Mouse (Mus musculus) heart, postnatal 4 days (tissue): ENCODE measurements around the gene 2510009E07Rik. TPM values are rescaled to one million over a fixed set of nuclear protein-coding genes. Genes with fewer than 3 reads are reported as not detected.

Experiments used
- DNase-seq: peaks from one replicate; pipeline ENCODE4 v3.0.0; 2021
- total RNA-seq, 2 experiments: library from RNA; stranded (reverse); gene quantifications; 2 replicates each; pipeline ENCODE4 v1.2.3; 2021

Gene 2510009E07Rik
- total RNA-seq, 2 experiments from 2014 or later, result 44.7 to 45.0 TPM

DNA sequence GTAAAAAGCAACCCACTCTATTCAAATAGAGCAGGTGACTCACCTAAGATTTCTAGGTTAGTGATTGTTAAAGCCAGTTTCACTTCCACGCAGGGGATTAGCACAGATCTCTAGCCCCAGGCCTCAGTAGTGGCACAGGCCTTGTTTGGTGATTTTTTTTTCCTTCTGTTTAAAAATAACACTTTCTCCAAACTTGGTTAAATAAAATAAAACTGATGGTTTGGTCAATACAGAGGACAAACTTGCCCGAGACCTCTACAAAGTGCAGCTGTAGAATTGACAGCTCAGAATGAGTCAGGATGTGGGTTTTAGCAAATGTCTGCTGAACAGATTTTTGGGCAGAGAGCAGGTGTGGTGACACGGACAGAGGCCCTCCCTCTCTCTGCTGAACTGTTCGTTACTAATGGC, 62.6 kb downstream of the 2510009E07Rik start:
- DNase-seq, result no peak

DNA sequence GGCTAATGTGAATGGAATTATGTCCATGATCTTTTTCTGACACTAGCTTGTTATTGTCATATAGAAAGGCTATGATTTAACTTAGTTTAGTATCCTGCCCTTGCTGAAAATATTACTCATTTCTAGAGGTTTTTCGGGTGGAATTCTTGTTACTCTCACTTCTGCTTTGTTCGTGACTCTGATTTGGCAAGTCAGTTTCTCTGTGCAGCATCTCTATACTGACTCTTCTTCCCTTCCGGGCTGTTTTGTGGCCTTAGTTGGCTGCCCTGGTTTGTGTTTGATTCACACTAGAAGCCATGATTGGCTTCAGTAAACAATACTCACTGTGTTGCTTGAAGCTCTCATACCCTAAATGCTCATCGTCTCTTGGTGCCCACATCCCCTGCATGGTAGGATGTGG, 63.9 kb downstream of the 2510009E07Rik start:
- no peak for DNase-seq

DNA sequence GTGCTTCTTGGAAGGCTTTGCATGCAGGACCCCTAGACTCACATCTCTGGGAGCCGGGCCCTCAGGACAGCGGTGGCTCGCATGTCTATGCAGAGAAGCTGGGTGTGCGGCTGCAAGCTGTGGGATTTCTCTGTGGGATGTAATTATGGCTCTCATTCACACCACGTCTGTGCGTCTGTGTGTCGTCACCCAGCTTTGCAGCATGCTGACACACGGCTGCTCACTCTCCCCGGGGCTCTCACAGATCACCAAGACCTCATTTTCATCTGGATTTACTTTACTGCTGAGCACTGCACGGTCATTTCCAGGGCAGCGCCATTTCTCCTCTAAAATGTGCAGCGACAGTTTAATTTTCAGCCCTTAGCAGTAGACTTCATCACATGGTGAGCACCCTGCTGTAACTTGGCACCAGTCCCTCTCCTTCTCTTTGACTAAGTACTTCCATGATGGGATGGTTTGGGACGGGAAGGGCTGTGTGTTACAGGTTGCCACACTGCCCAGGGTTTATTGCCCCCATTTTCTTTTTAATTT, 66.3 kb downstream of the 2510009E07Rik start:
- no peak for DNase-seq

DNA sequence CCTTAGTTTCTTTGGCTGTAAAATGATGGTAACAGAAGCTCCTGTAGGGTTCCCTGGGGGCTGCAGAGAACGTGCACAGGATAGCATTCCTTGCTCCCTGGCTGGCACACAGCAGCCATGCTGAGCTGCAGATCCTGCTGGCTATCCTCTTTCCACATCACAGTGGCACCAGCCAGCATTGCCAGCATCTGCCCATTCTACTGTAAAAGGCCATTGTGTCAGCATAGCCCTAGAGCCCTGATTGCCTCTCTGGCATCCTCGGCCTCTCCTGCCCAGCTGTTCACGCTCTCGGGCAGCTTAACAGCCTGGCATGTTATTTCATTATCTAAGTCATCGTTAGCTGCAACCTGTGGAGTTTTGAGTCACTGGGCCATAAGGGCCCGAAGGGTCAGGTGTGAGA, 67.2 kb downstream of the 2510009E07Rik start:
- no peak for DNase-seq

DNA sequence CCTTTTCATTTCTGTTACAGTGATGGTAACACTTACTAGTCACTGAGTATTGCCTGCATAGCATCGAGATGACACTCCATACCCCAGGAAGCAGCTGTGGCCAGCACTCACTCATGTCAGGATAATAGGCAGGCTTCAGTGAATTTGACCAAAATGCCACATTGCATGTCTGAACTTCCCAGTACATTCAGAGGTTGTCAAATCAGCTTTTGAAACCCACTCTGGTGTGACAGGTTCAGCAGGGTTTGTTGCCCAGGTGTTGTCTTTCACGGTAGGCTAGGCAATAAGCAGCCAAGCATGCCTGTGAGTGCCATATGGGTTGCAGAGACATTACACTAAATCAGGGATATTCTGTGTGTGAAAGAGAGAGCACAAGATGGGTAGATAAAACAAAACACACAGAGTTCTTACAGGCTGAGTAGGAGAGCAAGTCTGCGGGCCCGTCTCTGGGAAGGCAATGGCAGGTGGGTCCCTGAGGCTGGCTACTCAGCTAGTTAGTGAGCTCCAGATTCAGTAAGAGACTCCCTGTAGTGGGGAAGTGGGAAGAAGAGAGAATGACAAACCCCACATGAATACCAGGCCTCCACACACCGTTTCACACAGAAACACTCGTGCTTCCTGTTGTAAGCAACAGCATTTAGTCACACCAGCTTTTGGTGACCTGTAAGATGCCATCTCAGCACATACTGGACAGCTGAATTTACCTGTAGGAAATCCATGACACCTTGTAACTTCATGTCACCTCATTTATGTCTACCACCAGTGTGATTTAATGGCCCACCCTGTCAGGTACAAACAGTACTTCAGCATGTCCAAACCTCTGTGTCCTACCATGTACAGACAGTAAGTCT, 68.5 kb downstream of the 2510009E07Rik start:
- no peak for DNase-seq

DNA sequence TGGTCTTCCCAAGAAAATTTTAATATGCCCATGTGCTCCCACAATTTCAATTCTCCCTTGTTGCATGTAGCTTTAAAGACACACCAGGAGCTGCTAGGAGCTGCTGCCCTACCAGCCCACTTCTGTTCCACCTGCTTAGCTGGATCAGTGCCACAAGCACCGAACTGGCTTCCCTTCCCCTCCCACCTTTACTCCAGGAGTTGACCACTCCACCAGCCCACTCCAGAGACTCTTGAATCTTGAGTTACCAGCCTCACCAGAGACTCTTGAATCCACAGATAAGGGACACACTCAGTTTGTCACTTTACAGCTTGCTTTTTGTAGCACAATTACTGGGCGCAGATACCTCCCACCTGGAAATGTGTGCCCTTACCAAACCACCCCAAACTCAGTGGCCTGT, 73.8 kb downstream of the 2510009E07Rik start:
- no peak for DNase-seq

DNA sequence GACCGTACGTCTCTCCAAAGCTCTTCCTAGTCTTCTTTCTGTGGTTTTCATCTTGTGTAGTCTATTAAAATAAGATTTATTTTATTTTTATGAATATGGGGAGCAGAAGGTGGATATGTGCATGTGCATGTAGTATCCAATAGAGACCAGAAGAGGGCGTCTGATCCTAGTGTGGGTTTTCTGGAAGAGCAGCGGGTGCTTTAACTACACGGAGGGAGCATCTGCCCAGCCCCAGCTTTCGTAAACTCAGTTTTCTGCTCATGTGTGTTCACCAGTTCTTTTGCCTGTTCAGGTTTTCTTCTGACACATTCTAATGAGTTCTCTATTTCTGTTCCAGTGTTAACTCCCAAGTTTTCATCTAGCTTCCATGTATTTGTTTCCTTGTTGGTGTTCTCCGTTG, 78.7 kb downstream of the 2510009E07Rik start:
- peak; percentile 49 for DNase-seq

DNA sequence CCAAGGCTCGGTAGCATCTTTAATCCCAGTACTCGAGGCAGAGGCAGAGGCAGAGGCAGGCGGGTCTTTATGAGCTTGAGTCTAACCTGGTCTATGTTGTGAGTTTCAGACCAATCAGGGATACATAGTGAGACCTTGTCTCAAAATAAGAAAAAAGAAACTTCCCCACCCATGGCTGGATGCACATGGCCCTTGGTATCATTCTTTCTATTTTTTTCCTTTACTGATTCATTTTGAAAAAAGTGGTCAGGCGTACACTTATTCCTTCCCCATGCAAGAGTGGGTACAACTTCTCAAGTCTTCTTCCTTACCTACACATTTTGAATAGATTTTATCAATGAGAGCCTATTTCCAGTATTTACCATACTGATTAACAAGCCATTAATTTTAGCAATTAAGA, 84.0 kb downstream of the 2510009E07Rik start:
- no peak for DNase-seq

DNA sequence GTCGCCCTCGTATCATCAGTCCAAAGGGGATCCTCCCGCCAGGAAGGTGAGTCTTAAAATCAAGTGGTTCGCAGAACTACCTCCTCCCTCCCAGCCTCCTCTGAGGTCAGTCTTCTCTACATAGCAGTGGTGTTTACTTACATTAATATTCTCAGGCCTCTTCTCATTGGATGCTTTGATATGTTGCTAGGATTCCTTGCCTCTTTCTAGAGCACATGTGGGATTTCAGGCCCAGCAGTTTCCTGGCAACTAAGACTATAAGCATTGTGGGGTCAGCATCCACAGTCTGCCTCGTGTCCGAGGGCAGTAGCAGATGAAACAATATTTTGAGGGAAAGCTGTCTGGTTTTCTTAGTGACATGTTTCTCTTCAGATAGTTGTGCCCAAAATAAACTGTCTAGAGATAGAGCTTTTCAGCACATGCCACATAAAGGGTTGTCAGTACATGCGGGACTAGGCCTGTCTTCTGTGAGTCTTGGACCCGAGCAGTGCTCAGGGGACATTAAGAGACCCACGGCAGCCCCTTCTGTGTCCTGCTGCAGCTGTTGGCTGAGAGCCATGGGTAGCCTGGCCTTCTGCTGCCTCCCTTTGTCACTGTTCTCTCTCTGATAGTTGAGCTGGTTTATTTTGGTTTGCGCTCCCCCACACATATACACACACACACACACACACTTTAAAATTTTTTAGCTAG, 86.1 kb downstream of the 2510009E07Rik start:
- peak; percentile 48 for DNase-seq

DNA sequence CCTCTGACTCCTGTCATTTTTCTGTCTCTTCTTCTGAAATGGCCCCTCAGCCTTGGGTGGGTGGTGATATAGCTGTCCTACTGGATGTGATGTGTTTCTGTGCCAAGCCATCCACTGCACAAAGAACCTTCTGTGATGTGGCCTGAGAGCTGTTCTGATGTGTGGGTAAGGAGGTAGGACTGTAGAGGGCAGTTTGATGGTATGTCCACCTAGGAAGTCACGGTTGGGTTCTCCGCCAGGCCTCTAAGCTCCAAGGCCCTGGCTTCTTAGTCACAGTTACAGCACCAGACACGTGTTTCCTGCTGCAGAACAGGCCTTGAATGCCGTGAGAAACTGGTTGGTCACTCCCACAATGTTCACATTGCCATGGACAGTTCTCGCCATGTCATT, 86.8 kb downstream of the 2510009E07Rik start:
- DNase-seq, result no peak

DNA sequence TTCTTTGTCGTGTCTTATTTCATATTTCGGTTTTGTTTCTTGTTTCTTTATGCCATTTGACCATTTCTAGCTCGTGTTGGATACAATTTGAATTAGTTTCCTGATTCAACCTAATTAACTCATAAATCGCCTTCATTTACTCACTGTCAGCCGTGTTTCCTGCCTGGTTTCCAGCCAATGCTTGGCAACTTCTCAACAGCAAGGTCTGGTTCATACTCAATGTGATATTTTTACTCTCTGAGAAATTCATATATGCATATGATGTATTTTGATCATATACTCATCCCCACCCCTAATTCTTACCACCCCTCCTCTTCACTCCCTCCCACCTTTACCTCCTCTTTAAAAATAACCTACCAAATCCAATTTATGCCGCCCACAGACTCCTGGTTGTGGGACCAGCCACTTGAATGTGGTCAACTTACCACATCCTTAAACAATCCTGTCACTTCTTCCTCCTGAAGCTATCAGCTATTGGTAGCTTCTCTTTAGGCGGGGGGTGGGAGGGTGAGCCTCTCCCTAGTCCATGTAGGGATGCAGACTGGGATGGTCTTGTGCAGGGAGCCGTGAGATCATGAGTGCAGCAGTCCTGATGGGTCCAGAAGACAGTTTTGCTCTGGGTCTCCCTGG, 87.3 kb downstream of the 2510009E07Rik start:
- DNase-seq, result no peak

DNA sequence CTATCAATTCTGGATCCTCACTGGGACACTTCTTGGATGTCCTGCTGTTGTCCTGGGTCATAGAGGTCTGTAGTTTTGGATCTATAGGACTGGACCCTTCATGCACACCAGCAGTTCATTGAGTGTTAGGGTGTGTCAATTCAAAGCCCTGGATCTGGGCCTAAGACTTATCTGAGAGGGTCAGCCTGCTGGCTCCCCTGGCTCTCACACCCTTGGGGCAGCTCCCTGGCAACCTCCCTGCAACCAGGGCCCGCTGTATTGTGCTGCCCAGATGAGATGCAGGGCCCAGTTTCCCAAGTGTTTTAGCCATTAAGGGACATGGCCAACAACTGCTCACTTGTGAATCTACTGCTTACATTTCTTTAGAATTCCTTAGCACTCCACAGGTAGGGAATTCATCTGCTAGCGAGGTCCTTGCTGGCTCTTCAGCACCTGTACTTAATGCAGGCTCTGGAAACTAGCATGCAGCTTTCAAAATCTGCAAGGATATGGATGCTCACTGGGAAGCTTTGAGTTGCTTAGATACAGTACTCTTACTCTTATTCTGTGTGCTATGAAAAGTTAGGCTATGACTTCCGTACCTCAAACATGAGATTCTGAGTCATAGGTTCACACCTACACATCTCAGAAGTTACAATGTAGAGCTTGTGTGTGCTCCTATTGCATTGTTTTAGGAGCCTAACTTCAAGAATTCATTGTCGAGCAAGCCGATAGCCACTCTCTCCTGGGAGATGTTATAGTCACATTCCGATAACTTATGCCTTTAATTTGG, 88.0 kb downstream of the 2510009E07Rik start:
- no peak for DNase-seq

DNA sequence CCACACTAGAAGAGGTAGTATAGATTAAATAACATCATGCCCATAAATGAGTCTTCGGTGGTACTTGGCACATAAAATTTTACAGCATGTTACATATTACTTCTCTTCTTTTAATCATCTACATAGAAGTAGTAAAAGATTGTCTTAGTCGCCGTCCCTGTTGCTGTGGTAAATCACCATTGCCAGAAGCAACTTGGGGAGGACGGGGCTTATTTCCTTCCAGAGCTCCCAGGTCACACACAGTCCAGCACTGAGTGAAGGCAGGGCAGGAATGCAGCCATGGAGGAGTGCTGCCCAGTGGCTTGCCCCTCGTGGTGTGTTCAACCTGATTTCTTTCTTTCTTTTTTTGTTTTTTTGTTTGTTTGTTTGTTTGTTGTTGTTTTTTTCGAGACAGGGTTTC, 90.1 kb downstream of the 2510009E07Rik start:
- DNase-seq, result no peak

Other genes with a start within 250 kb of the 2510009E07Rik start
- 1 to 10 TPM; 7.4 to 7.9 TPM for gene Ehhadh, start 93.1 kb upstream of the 2510009E07Rik start, total RNA-seq
- gene Map3k13, start 99.7 kb upstream of the 2510009E07Rik start, total RNA-seq, result 1 to 10 TPM; 1.1 to 1.4 TPM